Mouse (Mus musculus): ENCODE measurements around the gene Rbm47.
"Not testable (repeated sequence)": the region's sequence is repeated elsewhere in the genome, so short reads cannot be mapped to it uniquely, and the experiment has no call there.

Rbm47 gene

DNA sequence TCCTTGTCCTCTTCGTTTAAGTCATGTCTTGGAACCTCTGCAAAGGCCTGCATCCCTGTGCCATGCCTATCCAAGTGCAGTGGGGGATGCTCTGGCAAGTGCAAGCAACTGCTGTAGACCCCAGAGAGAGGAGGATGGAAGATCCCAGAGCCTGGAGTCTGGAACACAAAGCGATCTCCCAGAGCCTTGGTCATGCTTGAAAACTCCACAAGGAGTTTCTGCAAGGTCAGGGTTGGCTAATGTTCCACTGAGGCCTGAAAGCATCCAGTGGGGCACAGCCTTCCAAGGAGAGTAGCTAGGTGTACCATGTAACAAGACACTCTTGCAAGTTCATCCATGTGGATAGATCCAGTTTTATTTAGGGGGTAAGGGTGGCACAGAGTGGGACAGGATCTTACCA lies 158.5 kb downstream of the Rbm47 start:
- DNase-seq = no peak

DNA sequence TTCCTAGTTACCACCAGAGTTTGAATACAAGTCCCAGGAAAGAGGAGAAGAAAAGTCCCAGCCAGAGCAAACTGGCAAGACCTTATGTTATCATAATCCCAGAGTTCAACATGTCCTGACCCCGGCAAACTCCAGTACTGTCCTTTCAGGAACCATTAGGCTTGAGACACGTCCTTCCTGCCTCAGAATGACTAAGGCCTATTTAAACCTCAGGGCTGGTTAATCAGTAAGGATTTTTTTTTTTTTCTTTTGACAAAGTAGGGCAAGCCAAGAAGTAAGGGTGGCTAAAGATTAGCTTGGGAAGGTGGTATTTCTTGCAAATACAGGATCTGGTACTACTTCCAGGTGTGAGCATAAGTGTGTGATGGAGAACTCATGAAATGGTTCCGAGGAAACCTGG lies 158.9 kb downstream of the Rbm47 start:
- DNase-seq = no peak

DNA sequence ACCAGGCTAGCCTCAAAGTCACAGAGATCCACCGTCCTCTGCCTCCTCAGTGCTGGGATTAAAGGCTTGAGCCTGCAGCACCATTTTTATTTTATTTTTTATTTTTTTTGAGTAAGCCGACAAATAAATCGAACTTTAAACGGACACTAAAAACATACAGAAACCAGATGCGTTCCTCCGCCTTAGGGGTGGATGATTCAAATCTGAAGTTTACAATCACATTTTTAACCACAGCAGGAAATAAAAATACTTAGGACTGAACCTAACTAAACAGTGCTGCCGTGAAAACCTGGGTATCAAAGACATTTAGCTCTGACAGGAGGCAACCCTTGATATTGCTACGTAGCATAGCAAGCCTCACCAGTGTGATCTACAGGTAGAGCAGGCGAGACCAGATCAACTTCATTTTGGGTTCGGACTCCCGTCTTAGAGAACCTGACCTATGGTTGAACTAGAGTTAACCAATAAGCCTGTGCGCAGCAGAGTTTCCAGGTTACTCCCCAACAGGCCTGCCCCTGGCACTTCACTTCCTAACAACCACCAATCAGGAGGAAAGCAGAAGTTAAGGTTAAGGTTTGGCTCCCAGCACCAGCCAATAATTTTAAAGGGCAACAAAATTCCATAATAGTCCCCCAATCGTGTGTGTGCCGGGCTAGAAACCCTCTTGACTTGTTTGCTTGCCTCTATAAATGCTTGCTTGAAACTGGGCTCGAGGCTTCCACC lies 164.5 kb downstream of the Rbm47 start:
- no peak for DNase-seq

DNA sequence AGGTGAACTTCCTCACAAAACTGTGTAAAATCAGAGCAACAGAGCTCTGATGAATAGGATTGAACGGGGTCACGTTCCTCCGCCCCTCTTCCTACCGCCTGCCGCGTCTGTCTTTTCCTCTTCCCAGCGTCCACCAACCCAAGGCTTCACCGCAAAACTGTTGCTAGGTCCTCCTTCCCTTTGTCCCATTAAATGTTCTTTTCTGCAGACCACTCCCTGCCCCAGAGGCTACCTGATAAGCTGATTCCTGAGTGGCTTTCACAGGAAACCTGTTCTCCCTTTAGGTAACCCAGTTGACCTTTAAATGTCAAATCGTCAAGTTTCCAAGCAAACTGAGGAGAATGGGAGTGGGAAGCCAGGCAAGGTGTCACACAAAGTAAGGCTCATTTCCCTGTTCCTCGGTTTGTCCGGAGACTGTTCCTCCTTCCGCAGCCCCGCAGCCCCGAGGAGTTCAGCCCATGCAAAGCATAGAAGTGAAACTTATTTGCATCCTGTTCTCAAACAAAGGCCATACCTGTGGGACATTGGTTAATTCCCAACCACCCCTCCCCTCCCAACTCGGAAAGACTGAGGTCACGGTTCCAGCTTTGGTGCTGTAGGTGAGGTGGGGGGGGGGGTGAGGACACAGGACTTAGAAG lies 167.8 kb downstream of the Rbm47 start:
- DNase-seq = no peak

DNA sequence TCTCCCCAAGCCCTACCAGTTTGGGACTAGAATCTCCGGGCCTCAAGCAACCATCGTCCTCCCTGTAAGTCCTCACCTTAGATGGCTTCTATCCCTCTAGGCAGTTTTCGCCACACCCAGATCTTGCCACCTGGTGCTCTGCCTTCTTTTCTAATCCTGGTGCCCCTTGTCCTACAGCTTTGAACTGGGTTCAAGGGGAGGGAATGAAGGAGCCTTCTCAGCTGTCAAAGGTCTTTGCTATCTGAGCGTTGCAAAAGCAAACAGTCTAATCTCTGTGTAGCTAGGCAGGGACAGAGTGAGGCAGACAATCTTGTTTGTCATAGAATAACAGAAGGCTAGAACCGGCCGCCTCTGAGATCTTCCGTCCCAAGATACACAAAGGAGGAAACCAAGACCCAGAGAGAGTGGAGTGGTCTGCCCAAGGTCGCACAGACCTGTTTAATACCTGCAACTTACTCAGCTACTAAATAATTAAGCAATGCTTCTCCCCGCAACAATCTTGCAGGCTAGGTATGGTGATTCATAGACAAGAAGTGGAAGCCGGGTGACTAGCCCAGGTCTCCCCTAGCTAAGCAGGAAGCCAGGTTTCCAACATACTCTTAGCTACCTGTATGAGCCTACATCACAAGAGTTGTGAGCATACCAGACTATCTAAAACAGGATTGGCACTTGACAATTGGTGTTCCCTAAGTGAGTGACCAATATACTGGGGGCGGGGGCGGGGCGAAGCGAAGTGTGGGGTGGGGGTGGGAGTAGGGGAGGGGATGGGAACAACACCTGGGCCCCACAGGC lies 168.6 kb downstream of the Rbm47 start, which contains the start of gene 9130230L23Rik:
TSS of gene 9130230L23Rik (minus strand) at position 152 of the 792 bp plus-strand sequence.
- DNase-seq = no peak

DNA sequence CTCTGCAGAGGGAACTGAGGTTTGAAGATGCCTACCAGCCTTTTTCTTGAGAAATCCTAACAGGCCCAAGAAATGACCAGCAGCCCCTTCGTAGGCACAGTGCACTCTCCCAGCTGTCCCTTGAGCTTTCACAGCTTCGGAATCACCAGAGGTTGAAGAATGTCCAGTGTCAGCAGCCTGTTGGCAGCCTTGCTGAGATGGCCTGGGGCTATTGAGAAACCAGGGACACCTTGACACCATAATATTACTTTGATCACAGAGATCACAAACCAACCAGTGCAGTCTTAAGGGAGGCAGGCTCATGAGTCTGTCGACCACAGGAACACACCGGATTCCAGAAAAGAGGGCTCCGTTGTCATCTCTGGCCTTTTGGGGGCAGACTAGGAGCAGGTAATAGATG lies 171.7 kb downstream of the Rbm47 start:
- DNase-seq = no peak

DNA sequence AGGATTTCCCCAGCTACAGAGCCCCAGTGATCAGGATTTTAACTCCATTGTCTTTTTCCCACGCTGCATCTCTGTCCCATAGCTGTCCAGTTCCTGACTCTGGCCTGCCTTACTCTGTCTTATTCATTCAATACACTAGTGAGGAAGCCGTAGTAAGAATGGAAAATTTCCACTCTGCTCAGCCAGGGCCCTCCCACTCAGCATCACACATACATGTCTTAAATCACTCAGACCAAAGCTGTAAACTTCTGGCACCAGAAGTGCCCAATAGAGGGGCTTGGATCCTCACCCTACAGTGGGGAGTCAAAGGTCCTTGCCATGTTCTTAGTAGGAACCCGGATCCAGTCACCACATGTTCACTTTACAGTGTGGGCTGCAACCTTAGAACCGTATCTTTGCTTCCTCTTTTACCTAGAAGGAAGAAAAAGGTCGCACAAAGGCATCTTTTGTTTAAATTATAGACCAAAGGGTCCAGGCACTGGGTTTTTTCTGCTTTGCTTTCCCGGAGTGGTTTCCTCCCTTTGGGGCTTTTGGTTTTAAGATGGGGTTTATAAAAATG lies 172.3 kb downstream of the Rbm47 start:
- no peak for DNase-seq

DNA sequence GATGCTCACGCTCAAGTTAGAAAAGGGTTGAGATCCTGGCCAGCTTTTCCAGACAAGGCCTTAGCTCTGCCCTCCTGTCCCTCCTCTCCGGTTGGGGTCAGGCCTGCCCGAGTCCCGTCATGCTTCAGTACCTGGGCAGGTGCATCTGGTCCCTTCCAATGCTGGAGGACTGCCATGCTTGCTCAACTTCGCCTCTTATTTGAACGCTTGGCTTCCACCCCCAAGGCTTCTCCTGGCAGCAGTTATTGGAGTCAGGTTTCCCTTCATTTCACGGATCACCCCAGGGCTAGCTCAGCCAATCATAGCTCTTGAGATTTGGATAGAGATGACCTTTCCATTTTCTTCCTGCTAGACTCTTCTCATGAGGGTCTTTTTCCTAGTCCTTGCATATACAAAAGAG lies 172.8 kb downstream of the Rbm47 start:
- DNase-seq = no peak

DNA sequence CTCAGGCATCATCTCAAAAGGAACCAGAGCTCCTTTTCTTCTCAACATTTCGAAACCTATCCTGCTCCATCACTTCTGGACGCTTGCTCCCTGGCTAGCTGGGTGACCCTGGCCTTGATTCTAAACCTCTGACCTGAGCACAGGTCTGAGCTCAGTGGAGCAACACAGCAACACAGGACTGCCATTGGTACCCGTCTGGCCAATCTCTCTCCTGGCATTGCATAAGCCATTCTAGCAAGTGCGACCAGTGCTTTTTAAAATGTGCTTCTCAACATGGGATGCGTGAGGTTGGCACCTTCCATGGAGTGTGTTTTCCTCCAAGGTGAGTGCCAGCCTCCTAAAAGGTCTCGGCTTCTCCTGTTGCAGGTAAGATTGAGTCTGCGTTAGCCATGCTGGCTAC lies 173.8 kb downstream of the Rbm47 start:
- no peak for DNase-seq

DNA sequence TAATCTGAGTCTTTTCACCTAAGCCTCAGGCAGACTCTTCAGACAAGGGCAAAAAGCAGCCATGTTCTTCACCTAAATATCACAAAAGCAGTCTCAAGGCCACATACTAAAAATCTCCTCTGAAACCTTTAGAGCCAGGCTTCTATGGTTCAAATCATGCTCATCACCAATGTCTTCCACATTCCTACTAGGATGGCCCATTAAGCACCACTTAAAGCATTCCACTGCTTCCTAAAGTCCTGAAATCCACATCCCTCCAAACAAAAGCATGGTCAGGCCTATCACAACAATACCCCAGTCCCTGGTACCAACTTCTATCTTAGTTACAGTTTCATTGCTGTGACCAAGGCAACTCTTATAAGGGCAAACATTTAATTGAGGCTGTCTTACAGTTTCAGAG lies 175.1 kb downstream of the Rbm47 start:
- no peak for DNase-seq

DNA sequence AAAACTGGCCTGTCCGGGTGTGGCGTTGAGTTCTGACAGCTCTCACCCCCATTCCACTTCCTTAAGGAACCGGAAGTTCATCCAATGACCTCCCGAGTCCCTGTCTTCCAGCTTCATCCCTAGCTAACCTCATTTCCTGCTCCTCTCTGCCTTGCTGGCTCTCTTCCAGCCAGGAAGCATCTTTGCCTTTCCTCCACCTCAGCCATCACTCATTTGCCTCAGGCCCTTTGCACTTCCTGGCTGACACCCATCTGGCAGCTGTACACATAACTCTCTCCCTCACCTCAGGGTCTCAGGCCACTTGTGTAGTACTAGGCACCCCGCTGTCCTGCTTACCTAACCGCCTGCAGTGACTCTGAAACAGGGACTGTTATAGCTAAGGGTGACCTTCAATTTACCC lies 178.3 kb downstream of the Rbm47 start:
- no peak for DNase-seq

DNA sequence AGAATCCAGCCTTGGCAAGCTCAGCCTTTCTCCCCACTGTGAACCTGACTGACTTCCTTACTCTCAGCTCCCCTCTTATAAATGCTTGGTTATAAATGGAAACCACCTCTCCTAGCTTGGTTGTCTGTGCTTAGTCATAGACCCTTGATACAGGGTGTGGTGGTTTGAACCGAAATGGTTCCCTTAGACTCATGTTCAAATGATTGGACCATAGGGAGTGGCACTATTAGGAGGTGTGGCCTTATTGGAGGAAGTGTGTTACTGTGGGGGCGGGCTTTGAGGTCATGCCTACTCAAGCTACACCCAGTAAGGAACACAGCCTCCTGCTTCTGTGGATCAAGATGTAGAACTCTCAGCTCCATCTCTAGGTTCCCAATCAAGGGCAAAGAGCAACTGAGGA lies 181.7 kb downstream of the Rbm47 start:
- no peak for DNase-seq

DNA sequence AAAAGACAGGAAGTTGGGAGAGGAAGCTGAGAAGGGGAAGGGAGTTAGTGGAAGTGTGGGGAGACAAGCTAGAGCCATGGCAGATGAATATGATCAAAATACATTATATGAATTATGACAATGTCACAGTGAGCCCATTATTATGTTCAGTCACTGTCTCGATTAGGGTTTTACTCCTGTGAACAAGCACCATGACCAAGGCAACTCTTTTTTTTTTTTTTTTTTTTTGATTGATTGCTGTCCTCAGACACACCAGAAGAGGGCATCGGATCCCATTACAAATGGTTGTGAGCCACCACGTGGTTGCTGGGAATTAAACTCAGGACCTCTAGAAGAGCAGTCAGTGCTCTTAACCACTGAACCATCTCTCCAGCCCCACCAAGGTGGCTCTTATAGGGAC lies 185.9 kb downstream of the Rbm47 start:
- not testable (repeated sequence) for DNase-seq

DNA sequence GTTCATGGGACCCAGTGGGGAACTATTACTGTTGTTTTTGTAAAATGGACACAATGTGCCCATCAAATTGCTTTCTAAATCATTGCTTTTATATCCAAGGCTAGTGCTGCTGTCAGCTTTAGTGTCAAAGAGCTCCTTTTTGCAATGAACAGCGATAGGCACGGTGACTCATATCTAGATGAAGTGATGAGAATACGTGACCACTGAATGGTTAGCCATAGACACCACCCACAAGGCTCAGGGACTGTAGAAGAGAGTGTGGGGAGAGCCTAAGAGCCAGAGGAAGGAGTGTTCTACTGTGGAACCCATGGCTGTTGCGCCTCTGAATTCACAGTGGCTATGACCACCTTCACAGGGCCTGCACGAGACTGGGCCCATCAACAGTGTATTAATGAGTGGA lies 186.5 kb downstream of the Rbm47 start:
- DNase-seq = no peak

DNA sequence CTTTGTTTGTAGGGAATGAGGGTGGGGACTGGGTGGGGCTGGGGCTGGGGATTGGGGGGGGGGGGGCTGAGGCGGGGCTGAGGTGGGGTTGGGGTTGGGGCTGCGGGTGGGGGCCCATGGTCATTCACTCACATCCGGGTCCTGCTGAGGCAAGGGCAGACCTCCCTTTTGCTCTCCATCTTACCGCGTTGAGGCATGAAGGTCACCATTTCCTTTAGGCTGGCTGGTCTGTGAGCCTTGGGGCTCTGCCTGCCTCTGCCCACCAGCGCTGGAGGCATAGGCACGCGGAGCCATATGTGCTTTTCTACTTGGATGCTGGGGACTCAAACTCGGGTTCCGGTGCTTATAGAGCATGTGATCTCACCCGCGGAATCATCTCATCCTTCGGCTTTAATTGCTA lies 197.2 kb downstream of the Rbm47 start:
- no peak for DNase-seq

DNA sequence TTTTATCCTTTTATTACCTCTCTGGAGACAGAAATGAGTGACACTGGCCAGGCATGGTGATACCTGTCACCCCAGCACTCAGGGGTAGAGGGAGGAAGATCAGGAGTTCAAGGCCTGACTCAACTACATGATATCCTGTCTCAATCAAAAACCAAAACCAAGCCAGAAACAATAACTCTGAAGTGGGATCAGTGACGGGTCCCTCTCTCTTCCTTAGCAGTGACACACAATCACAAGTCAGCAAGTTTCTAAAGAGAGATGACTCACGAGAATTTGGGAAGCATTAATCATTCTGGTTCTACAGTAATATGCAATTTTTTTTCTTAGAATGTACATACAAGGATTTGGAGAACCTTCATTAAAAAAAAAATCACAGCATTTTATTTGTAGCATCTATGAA lies 199.7 kb downstream of the Rbm47 start:
- DNase-seq = no peak

DNA sequence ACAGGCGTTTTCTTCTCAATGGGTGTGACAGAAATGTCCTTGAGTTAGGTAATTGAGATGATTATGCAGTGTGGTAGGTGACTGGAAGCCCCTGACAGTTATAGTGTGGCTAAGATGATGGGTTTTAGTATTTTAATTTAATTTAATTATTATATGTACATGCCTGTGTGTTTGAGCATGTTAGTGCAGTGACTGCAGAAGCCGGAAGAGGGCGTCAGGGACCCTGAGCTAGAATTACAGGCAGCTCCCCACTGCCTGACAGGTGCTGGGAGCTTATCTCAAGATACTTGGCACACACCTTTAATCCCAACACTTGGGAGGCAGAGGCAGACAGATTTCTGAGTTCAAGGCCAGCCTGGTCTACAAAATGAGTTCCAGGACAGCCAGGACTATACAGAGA lies 204.9 kb downstream of the Rbm47 start:
- no peak for DNase-seq

DNA sequence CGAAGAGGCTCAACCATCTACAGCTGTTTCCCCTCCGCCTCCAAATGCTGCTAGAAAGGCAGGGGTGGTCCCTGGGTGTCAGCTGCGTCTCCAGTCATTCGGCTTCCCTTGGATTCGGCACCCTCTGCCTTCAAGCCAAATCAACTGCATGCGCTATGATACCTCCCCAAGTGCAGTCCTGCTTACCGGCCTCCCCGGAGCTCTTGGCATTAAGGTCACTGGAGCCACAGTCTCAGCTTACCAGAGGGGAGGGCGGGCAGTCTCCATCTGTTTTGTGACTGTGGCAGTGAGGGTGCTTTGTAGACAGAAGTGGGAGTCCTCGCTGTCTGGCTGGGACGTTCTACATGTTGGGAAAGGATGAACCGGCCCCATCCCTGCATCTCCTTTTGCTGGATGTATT lies 205.8 kb downstream of the Rbm47 start:
- no peak for DNase-seq
